Mouse (Mus musculus): ENCODE data around the gene Inha. TPM values are rescaled to one million over a fixed set of nuclear protein-coding genes. Genes with fewer than 3 reads are reported as not detected.

Inha gene
- total RNA-seq, 1 experiment = 0.80 TPM

GRCm38 (mm10) chr1:75460297-75460696 is 46.6 kb upstream of the Inha start:
- Histone ChIP-seq H3K4me1 (ENCODE audit: control insufficient read depth in 2 of 2, insufficient read depth in 2 of 2, low read length in 2 of 2, poor library complexity in 1 of 2) (0 out of 4 replicates have a peak, but pooled peaks cover 0 to 2% of the 10 kb centered on the region in 2 experiments), H3K4me3 (ENCODE audit: insufficient read depth in 1 of 2, low read depth in 1 of 2, low read length in 2 of 2, poor library complexity in 1 of 2, severe bottlenecking in 1 of 2) (no peak overlapping the region), H3K9ac (ENCODE audit: insufficient read depth, low read depth, low read length, poor library complexity, severe bottlenecking) (no peak overlapping the region), H3K9me3 (ENCODE audit: control insufficient read depth, insufficient read depth, low read depth, low read length) (no peaks in the 10 kb centered on the region), H3K27ac (ENCODE audit: insufficient read depth, low read depth, low read length, poor library complexity, severe bottlenecking) (no peak overlapping the region), H3K36me3 (ENCODE audit: control insufficient read depth, insufficient read depth, low read length, poor library complexity, severe bottlenecking) (no peaks in the 10 kb centered on the region)
- in situ Hi-C loops (cut with MboI; ENCODE audit: low sequenced_read_pairs in 2 of 2, unreplicated experiment in 2 of 2) = loop anchor here (10.0 kb wide), 1 partner anchor 115 kb away; no protein-coding TSS in a partner anchor
- no peak for DNase-seq (ENCODE audit: low read depth, low spot score)
- TF ChIP-seq CHD2 (IDR thresholded peaks at IDR 0.05; ENCODE audit: low read depth, low read length) (no peak), MAFK (IDR thresholded peaks at IDR 0.05; ENCODE audit: insufficient read depth, low read depth, low read length) (no peak), HCFC1 (IDR thresholded peaks at IDR 0.05; ENCODE audit: borderline replicate concordance, insufficient read depth, low read length) (no peak), ZC3H11A (IDR thresholded peaks at IDR 0.05; ENCODE audit: borderline replicate concordance, low read depth, low read length) (no peak), ZNF384 (IDR thresholded peaks at IDR 0.05; ENCODE audit: low read depth, low read length) (no peak)

- Histone ChIP-seq H3K36me3 (ENCODE audit: control insufficient read depth, insufficient read depth, low read length, poor library complexity, severe bottlenecking) (no peaks in the 10 kb centered on the region), H3K9me3 (ENCODE audit: control insufficient read depth, insufficient read depth, low read depth, low read length) (no peaks in the 10 kb centered on the region), H3K4me1 (ENCODE audit: control insufficient read depth in 2 of 2, insufficient read depth in 2 of 2, low read length in 2 of 2, poor library complexity in 1 of 2) (peaks cover 0 to 4% of the 10 kb centered on the region in 2 experiments; a peak in 1 of 4 replicates), H3K9ac (ENCODE audit: insufficient read depth, low read depth, low read length, poor library complexity, severe bottlenecking) (no peak overlapping the region), H3K4me3 (ENCODE audit: insufficient read depth in 1 of 2, low read depth in 1 of 2, low read length in 2 of 2, poor library complexity in 1 of 2, severe bottlenecking in 1 of 2) (no peak overlapping the region), H3K27ac (ENCODE audit: insufficient read depth, low read depth, low read length, poor library complexity, severe bottlenecking) (no peak overlapping the region)
- TF ChIP-seq ZNF384 (IDR thresholded peaks at IDR 0.05; ENCODE audit: low read depth, low read length) (no peak), CHD2 (IDR thresholded peaks at IDR 0.05; ENCODE audit: low read depth, low read length) (no peak), HCFC1 (IDR thresholded peaks at IDR 0.05; ENCODE audit: borderline replicate concordance, insufficient read depth, low read length) (no peak), ZC3H11A (IDR thresholded peaks at IDR 0.05; ENCODE audit: borderline replicate concordance, low read depth, low read length) (no peak), MAFK (IDR thresholded peaks at IDR 0.05; ENCODE audit: insufficient read depth, low read depth, low read length) (no peak)
- no peak for DNase-seq (ENCODE audit: low read depth, low spot score)
- in situ Hi-C loops (cut with MboI; ENCODE audit: low sequenced_read_pairs in 2 of 2, unreplicated experiment in 2 of 2) = loop anchor here (10.0 kb wide), 1 partner anchor 118 kb away; no protein-coding TSS in a partner anchor
Measured at GRCm38 (mm10) chr1:75462636-75463035, 44.2 kb upstream of the Inha start.

DNA sequence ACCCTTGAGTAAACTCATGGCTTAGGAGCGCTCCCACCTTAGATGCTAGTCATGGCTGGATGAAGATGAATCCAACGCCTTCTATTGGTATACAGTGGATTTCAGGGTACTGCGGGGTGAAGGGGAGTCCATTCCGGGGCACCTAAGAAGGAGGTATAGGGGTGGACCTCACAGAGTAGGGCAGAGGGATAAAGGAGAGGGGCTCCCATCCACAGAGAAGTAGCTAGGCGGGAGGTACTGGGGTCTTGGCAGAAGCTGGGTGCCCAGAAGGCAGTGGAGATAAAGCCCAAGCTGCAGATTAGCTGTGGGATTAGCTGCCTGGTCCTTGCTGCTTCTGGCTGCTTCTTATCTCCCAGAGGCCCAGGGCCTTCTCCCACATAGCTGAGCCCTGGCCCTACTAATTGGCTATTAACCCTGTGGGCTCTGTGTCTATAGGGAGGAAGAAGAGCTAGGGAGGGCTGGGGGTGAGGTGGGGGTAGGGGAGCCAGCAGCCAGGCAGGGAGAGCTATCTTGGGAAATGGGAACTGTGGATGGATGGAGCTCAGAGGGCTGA is 43.1 kb upstream of the Inha start:
- TF ChIP-seq ZNF384 (IDR thresholded peaks at IDR 0.05; ENCODE audit: low read depth, low read length) = no peak
- TF ChIP-seq ZC3H11A (IDR thresholded peaks at IDR 0.05; ENCODE audit: borderline replicate concordance, low read depth, low read length) = no peak
- no peak for TF ChIP-seq HCFC1 (IDR thresholded peaks at IDR 0.05; ENCODE audit: borderline replicate concordance, insufficient read depth, low read length)
- no peak for TF ChIP-seq MAFK (IDR thresholded peaks at IDR 0.05; ENCODE audit: insufficient read depth, low read depth, low read length)
- TF ChIP-seq CHD2 (IDR thresholded peaks at IDR 0.05; ENCODE audit: low read depth, low read length) = no peak
- H3K36me3 ChIP-seq (ENCODE audit: control insufficient read depth, insufficient read depth, low read length, poor library complexity, severe bottlenecking) = no peaks in the 10 kb centered on the region
- H3K9ac ChIP-seq (ENCODE audit: insufficient read depth, low read depth, low read length, poor library complexity, severe bottlenecking) = no peak overlapping the region
- in situ Hi-C loops (cut with MboI; ENCODE audit: low sequenced_read_pairs in 2 of 2, unreplicated experiment in 2 of 2) = loop anchor here (10.0 kb wide), 1 partner anchor 119 kb away; no protein-coding TSS in a partner anchor
- no peak overlapping the region for H3K4me3 ChIP-seq (ENCODE audit: insufficient read depth in 1 of 2, low read depth in 1 of 2, low read length in 2 of 2, poor library complexity in 1 of 2, severe bottlenecking in 1 of 2)
- peaks cover 0 to 4% of the 10 kb centered on the region in 2 experiments; a peak in 1 of 4 replicates for H3K4me1 ChIP-seq (ENCODE audit: control insufficient read depth in 2 of 2, insufficient read depth in 2 of 2, low read length in 2 of 2, poor library complexity in 1 of 2)
- no peak overlapping the region for H3K27ac ChIP-seq (ENCODE audit: insufficient read depth, low read depth, low read length, poor library complexity, severe bottlenecking)
- H3K9me3 ChIP-seq (ENCODE audit: control insufficient read depth, insufficient read depth, low read depth, low read length) = no peaks in the 10 kb centered on the region
- DNase-seq (ENCODE audit: low read depth, low spot score) = no peak

GRCm38 (mm10) chr1:75467215-75467927 is 39.5 kb upstream of the Inha start:
- H3K36me3 ChIP-seq (ENCODE audit: control insufficient read depth, insufficient read depth, low read length, poor library complexity, severe bottlenecking) = no peaks in the 10 kb centered on the region
- DNase-seq (ENCODE audit: low read depth, low spot score) = peak; percentile 82
- no peaks in the 10 kb centered on the region for H3K9me3 ChIP-seq (ENCODE audit: control insufficient read depth, insufficient read depth, low read depth, low read length)
- in situ Hi-C loops (cut with MboI; ENCODE audit: low sequenced_read_pairs in 2 of 2, unreplicated experiment in 2 of 2) = loop anchor here (10.0 kb wide), 1 partner anchor 123 kb away; no protein-coding TSS in a partner anchor
- peaks cover 0 to 2% of the 10 kb centered on the region in 2 experiments; a peak in 1 of 4 replicates for H3K4me1 ChIP-seq (ENCODE audit: control insufficient read depth in 2 of 2, insufficient read depth in 2 of 2, low read length in 2 of 2, poor library complexity in 1 of 2)
- H3K9ac ChIP-seq (ENCODE audit: insufficient read depth, low read depth, low read length, poor library complexity, severe bottlenecking) = no peak overlapping the region
- no peak for TF ChIP-seq HCFC1 (IDR thresholded peaks at IDR 0.05; ENCODE audit: borderline replicate concordance, insufficient read depth, low read length)
- TF ChIP-seq CHD2 (IDR thresholded peaks at IDR 0.05; ENCODE audit: low read depth, low read length) = no peak
- TF ChIP-seq MAFK (IDR thresholded peaks at IDR 0.05; ENCODE audit: insufficient read depth, low read depth, low read length) = no peak
- no peak for TF ChIP-seq ZNF384 (IDR thresholded peaks at IDR 0.05; ENCODE audit: low read depth, low read length)
- peak; percentile 80 for TF ChIP-seq ZC3H11A (IDR thresholded peaks at IDR 0.05; ENCODE audit: borderline replicate concordance, low read depth, low read length)
- no peak overlapping the region for H3K4me3 ChIP-seq (ENCODE audit: insufficient read depth in 1 of 2, low read depth in 1 of 2, low read length in 2 of 2, poor library complexity in 1 of 2, severe bottlenecking in 1 of 2)
- H3K27ac ChIP-seq (ENCODE audit: insufficient read depth, low read depth, low read length, poor library complexity, severe bottlenecking) = no peak overlapping the region

Measured in ES-E14 (cell line).